Mouse (Mus musculus) spleen, postnatal 14 days (tissue): Measurements from ENCODE around the gene Sdf2.

Experiments used
- DNase-seq, 2 experiments: peaks; one replicate each; pipeline ENCODE4 v3.0.0; 2021 to 2022; ENCODE audit warnings: low spot score in 2 of 2

Sdf2 gene

DNA sequence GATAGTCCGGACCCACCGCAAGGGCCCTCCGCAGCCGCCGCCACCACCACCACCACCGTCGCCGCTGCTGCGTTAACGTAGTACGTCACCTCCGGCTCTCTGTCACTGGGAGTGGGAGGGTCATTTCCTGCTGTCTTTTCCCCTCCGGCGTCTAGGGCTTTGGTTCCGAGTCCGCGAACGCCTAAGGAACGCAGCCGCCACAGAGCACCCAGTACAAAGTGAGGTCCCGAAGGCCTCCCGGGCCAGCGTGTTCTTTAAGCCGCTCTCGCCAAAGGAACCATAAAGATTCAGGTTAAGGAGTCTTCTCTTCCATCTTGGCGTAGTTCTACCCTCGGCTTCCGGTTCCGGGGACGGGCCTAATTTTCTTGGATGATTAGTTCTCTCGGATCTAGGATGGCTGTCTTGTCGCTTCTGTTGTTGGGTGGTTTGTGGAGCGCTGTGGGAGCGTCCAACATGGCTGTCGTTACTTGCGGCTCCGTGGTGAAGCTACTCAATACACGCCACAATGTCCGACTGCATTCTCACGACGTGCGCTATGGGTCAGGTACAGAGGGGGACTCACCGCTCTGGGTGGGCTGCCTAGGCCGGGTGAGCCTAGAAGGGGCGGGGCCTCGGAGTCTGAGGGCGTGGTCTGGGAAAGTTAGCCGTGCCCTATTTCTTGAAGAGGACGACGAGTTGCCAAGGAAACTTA is at the start of gene Sdf2, which contains the start of gene Supt6:
Gene Sdf2 (plus strand): TSS at position 120 of the 691 bp plus-strand sequence.
Gene Supt6 (minus strand): TSS at position 361 of the 691 bp plus-strand sequence.
- peak; percentile 75 to 82 for DNase-seq

DNA sequence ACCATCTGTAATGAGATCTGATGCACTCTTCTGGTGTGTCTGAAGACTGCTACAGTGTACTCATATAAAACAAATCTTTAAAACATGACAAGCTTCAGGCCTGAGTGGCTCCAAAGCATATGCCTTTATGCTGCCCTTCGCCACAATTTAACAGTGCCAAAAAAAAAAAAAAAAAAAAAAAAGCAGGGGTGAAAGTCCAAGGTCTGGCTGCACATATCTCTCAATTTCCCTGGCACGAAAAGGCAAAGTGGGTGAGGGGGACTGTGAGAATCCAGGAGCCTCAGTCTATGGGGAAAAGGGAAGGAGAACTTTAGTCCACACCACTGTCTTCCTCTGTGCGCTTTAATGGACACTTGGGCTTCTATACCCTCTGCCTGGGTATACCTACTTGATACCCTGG is 43.2 kb upstream of the Sdf2 start:
- DNase-seq = no peak

DNA sequence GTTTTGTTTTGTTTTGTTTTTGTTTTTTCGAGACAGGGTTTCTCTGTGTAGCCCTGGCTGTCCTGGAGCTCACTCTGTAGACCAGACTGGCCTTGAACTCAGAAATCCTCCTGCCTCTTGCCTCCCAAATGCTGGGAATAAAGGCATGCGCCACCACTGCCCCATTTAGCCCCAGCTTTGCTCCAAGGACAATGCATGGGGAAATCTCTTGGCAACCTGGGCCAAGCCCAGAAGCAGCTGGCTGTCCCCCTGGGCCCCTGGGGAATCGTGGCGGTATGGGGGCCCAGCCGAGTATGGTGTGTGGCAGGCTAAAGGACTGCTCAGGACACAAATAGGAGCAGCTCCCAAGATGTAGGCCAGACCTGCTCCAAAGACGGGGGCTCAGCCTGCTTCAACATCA is 41.3 kb upstream of the Sdf2 start:
- DNase-seq = no peak

DNA sequence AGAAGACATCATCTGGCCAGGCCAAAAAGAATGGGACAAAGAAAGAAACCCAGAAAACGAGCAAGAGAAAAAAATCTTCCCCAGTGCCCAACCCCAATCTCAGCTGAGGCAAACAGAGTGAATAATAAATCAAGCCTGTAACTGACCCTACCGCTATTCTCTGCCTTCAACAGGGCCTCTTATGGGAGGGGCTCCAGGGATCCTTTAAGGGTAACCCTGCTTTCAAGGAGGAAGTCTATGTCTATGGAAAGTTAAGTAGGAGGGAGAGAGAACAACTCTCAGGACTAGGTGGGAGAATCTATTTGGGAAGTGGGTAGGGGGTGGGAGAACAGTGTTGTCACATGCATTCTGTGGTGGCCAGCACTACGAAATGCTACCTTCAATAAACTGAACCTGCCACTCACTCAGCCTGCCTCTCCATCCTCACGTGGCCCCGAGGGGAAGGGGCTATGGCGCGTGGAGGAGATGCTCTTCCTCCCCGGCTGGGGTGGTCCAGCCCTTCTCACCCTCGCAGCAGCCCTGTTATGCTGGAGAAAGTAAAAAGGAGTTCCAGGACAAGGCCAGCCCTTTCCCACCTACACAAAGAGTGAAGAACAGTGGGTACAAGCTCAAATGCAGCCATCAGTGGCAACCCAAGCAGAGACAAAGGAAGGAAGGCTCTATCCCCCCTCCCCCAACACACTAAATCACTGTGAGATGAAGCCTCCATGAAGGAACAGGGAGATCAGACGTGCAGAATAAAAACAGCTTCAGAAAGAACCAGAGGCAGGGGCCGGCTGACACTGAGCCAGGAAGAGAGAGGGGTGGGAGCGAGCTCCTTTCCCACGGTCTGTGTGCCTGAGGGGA is 40.0 kb upstream of the Sdf2 start:
- no peak for DNase-seq

DNA sequence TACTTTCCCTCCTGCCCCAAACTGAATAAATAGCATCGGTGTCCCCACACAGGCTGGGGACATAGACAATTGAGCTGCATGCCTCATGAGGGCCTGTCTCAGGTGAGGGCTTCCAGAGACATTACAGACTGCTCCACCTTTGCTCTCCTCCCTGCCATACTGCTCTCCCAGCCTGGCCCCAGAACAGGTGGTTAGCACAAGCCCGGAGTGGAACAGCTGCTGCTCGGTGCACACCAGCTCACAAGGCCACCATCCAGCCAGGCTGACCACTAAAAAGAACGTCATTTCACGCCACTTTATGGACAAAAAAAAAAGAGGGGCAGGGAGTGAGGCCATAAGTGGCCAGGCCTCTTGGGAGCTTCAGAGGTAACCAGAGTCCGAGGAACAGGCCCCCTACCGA is 38.4 kb upstream of the Sdf2 start:
- no peak for DNase-seq

DNA sequence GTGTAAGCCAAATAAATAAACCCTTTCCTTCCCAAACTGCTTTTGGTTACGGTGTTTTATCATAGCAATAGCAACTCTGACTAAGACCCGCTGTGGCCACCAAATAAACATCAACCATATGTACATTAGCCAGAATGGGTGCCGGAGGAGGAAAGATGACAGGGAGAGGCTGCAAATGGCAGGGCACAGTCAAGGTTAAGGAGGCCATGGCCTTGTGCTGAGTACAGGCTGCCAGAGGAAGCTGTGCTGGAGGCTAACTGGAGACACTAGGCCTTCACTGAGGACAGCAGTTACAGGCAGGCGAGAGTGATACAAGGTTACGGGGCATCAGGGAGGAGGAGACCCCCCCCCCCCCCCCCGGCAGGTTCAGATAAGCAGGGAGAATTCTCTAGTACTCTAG is 35.7 kb upstream of the Sdf2 start:
- DNase-seq = no peak

DNA sequence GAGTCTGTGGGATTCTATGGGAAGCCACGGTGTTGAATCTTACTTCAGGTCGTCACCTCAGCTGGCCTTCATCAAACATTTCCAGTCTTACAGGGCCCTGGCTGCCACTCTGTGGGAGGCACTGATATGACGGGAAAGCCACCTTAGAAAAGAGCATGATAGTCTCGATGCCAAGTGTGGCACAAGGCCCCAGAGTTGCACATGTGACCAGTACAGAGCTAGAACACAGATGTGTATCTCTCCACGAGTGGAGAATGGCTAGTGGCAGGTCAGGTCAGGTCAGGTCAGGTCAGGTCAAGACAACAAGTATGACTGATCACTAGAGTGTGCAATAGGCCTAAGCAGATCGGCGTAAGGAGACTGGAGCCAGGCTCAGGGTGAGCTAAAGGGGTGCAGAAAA is 34.9 kb upstream of the Sdf2 start:
- DNase-seq = no peak

DNA sequence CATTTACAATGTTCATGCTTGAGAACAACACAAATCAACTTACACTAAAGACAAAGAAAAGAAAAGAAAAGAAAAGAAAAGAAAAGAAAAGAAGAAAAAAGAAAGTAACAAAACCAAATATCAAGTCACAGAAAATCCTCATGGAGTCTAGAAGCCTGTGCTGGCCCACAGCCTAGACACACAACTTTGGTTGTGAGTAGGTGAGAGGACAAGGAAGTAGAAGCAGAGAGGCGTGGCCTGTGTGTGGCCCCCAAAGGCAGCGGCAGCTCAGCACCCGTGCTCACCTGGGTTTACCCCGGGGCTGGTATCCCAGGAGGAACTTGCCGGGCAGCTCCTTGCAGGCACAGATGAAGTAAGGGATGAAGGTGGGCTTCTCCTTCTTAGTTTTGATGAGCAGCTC is 34.0 kb upstream of the Sdf2 start:
- no peak for DNase-seq

DNA sequence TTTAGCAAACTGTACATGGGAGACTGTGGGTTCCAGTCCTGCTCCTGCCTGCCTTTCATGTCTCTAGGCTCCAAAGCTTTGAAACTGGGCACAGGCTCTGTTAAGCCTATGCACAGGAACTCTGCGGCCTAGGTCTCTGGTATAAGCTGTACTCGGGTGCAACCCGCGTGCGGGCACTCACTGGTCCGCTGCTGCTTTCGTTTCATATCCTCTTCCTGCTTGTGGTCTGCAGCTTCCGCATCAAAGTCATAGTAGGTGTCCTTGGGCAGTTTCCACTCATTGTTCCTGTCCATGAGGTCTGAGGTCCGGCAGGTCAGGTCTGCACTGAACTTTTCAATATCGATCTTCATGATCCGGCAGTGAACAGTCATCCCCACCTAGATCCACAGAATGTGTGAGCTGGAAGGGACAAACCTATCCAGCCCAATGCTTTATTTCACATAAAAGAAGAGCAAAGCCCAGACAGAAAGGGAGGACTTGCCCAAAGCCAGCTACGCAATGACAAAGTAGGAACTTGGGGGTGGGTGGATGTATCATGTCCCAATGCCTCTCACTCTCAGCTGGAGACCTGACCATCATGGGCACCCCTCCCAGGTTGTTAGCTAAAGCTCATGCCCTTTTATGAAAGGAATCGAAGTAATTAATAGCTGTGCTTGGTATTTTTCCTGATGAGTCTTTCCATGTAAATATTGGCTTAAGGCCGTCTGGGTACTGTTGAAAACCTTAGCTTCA is 32.3 kb upstream of the Sdf2 start:
- DNase-seq = peak in 1 of 2 experiments; percentile 30

DNA sequence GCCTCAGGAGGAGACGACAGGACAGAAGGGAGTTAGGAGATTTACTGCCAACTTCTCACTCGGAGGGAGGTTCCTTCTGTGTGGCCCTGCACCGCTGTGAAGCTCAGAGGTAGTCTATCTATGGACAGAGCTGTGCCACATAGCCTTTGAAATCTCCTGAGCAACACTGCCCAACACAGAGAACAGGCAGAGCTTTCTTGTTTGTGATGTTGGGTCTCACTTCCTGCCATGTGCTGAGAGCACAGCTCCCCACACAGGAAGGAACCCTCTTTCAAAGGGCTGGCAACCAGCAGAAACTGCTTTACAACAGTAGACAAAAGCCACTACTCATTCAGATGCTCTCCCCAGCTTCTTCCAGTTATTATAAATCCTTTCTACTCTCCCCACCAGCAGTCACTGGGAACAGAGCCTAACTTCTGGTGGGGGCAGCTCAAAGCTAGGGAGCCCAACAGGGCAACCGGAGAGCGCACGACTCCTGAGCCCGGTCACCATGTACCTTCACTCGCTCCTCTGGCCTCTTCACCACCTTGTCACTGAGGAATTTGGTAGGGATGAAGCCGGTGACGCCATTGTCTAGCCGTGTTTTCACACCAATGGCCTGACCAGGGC is 29.7 kb upstream of the Sdf2 start:
- DNase-seq = no peak

DNA sequence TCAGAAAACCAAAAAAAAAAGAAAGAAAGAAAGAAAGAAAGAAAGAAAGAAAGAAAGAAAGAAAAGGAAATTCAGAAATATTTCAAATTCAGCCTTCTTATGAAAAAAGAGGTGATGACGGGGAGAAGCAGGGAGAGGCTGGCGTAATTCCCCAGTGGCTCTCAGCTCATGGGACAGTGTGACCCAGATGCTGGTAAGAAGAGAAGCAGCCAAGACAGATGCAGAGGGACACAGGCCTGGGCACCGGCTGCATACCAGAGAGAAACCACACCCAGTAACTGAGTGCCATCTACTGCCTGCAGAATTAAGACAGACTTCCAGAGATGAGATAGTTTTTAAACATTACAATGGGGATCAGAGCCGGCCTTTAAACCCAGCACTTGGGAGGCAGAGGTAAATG is 22.0 kb upstream of the Sdf2 start:
- no peak for DNase-seq

DNA sequence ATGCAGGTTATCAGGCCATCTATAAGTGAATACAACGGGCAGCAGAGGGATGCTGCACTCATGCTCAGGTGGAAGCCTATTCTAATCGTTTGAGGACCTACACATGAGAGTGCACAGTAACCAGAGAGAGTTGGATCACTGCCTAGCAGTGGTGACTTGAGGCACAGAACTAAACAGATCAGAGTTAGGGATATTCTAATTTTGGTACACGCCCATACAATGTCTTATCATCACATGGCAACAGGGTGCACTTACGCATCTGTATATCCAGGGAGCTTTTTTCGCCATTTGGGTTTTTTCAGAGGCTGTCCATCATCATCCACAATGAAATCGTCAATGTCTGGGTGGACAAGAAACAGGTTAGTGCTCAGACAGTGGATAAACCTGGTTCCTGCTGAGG is 14.0 kb upstream of the Sdf2 start:
- DNase-seq = no peak

DNA sequence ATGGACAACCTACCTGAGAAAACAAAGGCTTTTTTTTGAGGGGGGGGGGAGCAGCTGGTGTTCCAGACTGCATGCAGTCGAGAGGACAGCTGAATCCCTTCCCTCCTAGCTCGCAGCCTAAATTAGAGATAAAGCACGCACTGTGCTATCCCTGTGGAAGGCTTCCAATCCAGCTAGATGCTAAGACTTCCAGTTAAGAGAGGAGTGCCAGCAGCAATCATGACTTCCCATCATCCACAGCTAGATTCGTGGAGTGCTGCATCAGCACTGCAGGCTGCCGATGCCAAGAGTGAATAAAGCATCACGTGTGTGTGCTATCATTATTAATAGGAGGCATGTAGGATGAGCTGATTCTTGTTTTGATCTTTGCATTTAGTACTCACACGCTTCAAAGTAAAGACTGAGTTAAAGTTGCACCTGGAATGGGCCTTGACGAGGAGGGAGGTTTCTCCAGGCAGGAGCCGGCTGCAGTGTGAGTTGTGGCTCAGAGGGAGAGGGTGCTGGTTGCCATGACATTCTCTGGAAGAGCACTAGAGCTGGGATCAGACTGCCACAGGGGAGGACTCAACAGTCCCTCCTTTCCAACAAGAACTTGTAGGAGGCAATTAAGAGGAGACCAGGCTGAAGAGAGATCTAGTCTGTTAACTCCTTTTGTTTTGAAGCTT is 5.2 kb upstream of the Sdf2 start:
- DNase-seq = no peak

DNA sequence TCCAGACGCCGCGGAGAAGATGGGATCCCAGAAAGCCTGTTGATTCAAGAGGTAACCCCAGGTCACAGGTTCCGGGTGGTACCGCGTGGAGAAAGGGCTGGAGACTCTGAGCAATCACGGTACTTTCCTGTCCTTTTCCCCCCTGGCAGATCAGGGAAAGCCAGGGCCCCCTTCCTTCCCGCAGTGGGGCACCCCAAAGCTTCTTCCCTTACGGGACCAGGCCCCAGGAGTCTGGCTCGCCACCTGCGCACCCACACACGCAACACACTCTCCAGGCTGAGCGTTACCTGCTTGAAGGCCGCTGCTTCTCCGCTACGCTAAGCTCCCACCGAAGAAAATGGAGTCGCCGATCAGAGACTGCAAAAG is 302 bp upstream of the Sdf2 start:
- DNase-seq = no peak

DNA sequence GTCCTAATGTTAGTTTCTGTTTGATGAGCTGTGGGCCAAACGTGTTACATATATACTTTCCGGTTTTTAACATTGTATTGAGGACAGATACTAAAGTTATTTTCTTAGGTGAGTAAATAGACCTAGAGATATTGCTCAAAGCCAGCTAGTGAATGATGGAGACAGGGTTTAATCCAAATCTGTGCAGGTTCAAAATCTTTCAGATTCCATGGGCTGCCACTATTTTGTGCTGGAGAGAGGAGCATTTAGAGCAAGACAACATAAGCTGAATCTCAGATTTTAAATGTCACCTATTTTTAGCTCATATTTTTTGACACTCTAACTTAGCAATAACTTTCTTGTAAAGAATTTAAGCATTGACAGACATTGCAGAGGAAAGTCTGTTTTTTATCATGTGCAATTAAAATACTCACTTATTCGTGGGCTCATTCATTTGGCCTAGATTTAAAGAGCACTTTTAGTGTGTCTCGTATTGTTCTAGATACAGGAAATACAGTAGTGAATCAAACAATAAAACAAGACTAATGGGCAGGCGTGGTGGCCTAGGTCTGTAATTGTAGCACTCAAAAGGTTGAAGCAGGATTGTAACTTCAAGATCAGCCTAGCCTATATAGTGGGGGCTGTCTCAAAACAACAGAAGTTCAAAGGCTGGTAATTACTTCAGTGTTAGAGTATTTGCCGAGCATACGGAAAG is 919 bp downstream of the Sdf2 start:
- no peak for DNase-seq

DNA sequence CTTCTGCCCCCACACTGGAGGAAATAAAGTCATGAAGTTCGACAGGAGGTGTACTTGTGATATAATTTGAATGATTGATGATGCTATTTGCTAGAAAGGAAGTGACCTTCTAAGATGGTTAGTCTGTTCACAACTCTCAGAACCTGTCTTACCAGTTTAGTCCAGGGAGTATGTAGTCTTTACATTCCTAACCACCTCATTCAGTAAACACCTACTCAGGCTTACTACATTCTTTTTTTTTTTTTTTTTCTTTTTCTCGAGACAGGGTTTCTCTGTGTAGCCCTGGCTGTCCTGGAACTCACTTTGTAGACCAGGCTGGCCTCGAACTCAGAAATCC is 1.4 kb downstream of the Sdf2 start:
- DNase-seq = no peak

DNA sequence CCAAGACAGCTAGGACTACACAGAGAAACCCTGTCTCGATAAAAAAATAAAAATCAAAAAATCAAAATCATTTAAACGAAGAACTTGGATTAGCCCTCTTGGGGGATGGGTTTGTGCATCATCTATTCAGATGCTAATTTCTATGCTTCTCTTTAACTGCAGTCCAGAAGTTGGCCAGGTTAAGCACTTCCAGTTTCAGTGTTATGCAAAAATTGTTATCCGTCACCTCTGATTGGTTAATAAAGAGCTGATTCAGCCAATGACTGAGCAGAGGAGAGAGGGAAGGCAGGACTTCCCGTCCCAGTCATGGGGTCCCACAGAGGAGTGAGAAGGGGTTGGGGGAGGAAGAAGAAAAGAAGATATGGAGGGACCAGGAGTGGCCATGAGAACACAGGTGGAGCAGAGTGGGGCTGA is 2.2 kb downstream of the Sdf2 start:
- no peak for DNase-seq

DNA sequence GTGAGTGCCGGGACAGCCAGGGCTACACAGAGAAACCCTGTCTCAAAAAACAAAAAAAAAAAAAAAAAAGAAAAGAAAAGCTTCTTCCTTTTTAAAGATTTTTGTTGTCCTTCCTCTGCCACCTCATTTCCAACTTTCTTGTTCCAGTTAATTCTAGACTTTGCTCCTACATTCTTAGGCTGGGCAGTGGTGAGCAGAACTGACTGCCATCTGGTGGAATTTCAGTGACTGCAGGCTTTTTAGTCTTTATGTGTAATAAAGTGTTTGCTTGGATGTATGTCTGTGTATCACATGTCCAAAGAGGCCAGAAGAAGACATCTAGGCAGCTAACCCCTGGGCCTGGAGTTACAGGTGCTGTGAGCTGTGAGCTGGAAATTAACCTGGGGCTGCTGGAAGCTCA is 11.1 kb downstream of the Sdf2 start:
- DNase-seq = no peak

DNA sequence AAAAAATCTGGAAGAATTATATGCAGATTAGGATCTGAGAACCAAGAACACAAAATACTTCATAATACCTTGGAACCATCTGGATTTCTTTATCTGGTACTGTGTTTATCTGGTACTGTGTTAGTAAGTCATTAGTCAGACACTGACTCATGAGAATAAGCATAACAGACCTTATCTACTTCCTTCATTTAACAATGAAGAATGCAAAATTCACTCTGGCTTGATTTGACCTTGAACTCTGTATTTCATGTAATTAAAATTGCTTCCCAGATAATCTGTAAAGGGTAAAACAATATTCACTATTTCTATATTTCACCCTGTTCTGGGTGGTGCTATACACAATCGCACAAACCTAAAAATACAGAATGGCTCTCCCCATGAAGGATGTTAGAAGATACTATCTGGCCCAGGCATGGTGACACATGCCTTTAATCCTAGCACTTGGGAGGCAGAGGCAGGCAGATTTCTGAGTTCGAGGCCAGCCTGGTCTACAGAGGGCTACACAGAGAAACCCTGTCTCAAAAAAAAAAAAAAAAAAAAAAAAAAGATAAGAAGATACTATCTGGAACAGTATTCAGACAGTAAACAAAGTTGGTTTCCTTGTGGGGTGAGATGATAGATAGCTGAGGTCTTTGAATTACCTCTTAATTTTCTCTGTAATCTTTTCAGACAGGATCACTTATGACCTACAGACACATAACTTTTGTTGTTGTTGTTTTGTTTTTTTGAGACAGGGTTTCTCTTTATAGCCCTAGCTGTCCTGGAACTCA is 15.1 kb downstream of the Sdf2 start:
- no peak for DNase-seq
